ENCODE assay signal across 10 mouse cellular contexts in the genomic region with DNA sequence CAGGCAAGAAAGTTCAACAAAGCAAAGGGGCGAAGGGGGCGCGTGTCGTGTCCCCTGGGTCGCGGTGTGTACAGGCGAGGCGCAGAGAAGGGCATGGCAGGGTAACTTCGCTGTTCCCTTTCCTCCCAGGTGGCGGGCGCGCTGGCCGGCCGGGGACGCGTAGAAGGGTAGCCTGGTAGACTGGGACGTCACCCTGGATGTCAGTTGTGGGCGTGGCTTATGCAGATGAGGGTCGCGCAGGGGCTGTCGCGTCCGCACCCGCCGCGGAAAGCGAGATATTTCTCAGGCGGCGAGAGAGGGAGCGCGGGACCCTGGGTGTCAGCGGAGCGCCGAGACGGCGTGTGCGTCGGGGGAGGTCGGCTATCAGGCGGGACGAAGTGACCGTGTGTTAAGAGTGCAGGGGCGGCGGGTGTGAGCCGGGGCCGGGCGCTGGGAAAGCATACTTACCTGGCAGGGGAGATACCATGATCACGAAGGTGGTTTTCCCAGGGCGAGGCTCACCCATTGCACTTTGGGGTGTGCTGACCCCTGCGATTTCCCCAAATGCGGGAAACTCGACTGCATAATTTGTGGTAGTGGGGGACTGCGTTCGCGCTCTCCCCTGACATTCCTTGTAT. TPM values are rescaled to one million over a fixed set of nuclear protein-coding genes. Genes with fewer than 3 reads are reported as not detected.
DNase-seq lines count a peak whose midpoint lies in the region; ATAC-seq and TF ChIP-seq lines count a peak whose summit lies in the region.
"Not testable (repeated sequence)": the region's sequence is repeated elsewhere in the genome, so short reads cannot be mapped to it uniquely, and the experiment has no call there.
"Had no signal": no experiment of that assay in that cellular context is flagged by ENCODE, and none has a peak within 500 bp of the region (broad histone marks: within the 10 kb centered on the region; RNA-seq: fewer than 3 reads in every experiment).

No protein-coding gene starts in this region.

- H3K9ac ChIP-seq in forebrain, embryonic 12.5 days: not testable (repeated sequence)
- H3K9ac ChIP-seq in heart, embryonic 15.5 days: peak overlapping the region; percentile 57
- peak overlapping the region; percentile 37 for H3K9ac ChIP-seq in intestine, embryonic 16.5 days (ENCODE audit: low read depth, low read length)
- H3K9ac ChIP-seq in liver, adult 2 months (ENCODE audit: low read depth, low read length): peak overlapping the region; percentile 85
- peak overlapping the region; percentile 63 for H3K9ac ChIP-seq in neural tube, embryonic 13.5 days

- not testable (repeated sequence) for H3K9me3 ChIP-seq in forebrain, embryonic 12.5 days; heart, embryonic 15.5 days (replicated peaks); intestine, embryonic 16.5 days (ENCODE audit: control insufficient read depth, low read length); megakaryocyte, embryonic 14.5 days; neural tube, embryonic 13.5 days

- not testable (repeated sequence) for H3K27me3 ChIP-seq in cerebellum, adult 2 months (ENCODE audit: control insufficient read depth, insufficient read depth, low read length); heart, embryonic 15.5 days; intestine, embryonic 16.5 days (replicated peaks; ENCODE audit: control insufficient read depth, insufficient read depth, low read length); liver, adult 2 months (ENCODE audit: control insufficient read depth, insufficient read depth, low read length)
- peaks cover 17% of the 10 kb centered on the region for H3K27me3 ChIP-seq in forebrain, embryonic 12.5 days
- peaks cover 14% of the 10 kb centered on the region for H3K27me3 ChIP-seq in megakaryocyte, embryonic 14.5 days (replicated peaks)
- peaks cover 20% of the 10 kb centered on the region for H3K27me3 ChIP-seq in neural tube, embryonic 13.5 days

- WGBS in cerebellum, adult 2 months: 0% methylated on average over 3 of the region's 55 CpGs
- WGBS in forebrain, embryonic 12.5 days: 0% methylated on average over 6 of the region's 55 CpGs
- WGBS in heart, embryonic 15.5 days: 0% methylated on average over 6 of the region's 55 CpGs
- WGBS in intestine, embryonic 16.5 days: no CpG with 5 or more reads among the region's 55 CpGs
- WGBS in liver, adult 2 months: 6% methylated on average over 3 of the region's 55 CpGs
- 0% methylated on average over 1 of the region's 55 CpGs for WGBS in neural tube, embryonic 13.5 days

- peak overlapping the region; percentile 86 for H3K4me3 ChIP-seq in cerebellum, adult 2 months (replicated peaks; ENCODE audit: insufficient read depth, low read depth, low read length)
- H3K4me3 ChIP-seq in forebrain, embryonic 12.5 days (replicated peaks): peak overlapping the region; percentile 34
- H3K4me3 ChIP-seq in heart, embryonic 15.5 days: peak overlapping the region; percentile 39
- H3K4me3 ChIP-seq in intestine, embryonic 16.5 days (ENCODE audit: low read length): peak overlapping the region; percentile 39
- H3K4me3 ChIP-seq in liver, adult 2 months (ENCODE audit: insufficient read depth, low read depth, low read length): peak overlapping the region; percentile 72; the same call in 1 of the 2 replicates
- H3K4me3 ChIP-seq in megakaryocyte, embryonic 14.5 days (replicated peaks): peak overlapping the region; percentile 90
- H3K4me3 ChIP-seq in neural tube, embryonic 13.5 days: peak overlapping the region; percentile 33

- not testable (repeated sequence) for TF ChIP-seq POLR2A in cerebellum, adult 2 months (IDR thresholded peaks at IDR 0.05; ENCODE audit: borderline replicate concordance, insufficient read depth, low read length); liver, adult 2 months (IDR thresholded peaks at IDR 0.05; ENCODE audit: extremely low read depth, insufficient read depth, low read length)

- not testable (repeated sequence) for H3K36me3 ChIP-seq in forebrain, embryonic 12.5 days (replicated peaks); heart, embryonic 15.5 days; intestine, embryonic 16.5 days (ENCODE audit: control insufficient read depth, insufficient read depth, low read length); liver, adult 2 months (ENCODE audit: control insufficient read depth, insufficient read depth, low read length); megakaryocyte, embryonic 14.5 days (replicated peaks; ENCODE audit: low read length); neural tube, embryonic 13.5 days

- peak; percentile 88 for ATAC-seq in forebrain, embryonic 12.5 days (ENCODE audit: low FRiP score)
- peak; percentile 84 for ATAC-seq in heart, embryonic 15.5 days (replicated peaks; ENCODE audit: insufficient number of reproducible peaks, insufficient read depth, low FRiP score, low read depth)
- peak; percentile 83 for ATAC-seq in intestine, embryonic 16.5 days
- ATAC-seq in neural tube, embryonic 13.5 days (ENCODE audit: low read depth): peak; percentile 87

- H3K4me1 ChIP-seq in cerebellum, adult 2 months (ENCODE audit: control insufficient read depth, insufficient read depth, low read length); forebrain, embryonic 12.5 days; intestine, embryonic 16.5 days (ENCODE audit: control insufficient read depth, insufficient read depth, low read length); liver, adult 2 months (ENCODE audit: control insufficient read depth, insufficient read depth, low read length); neural tube, embryonic 13.5 days (replicated peaks): not testable (repeated sequence)
- peaks cover 18% of the 10 kb centered on the region for H3K4me1 ChIP-seq in heart, embryonic 15.5 days (replicated peaks)
- H3K4me1 ChIP-seq in megakaryocyte, embryonic 14.5 days: peaks cover 14% of the 10 kb centered on the region; the same call in 1 of the 2 replicates

- H3K79me2 ChIP-seq in liver, adult 2 months (ENCODE audit: control insufficient read depth, insufficient read depth, low read length): not testable (repeated sequence)

- H3K4me2 ChIP-seq in forebrain, embryonic 12.5 days: peak overlapping the region; percentile 56
- H3K4me2 ChIP-seq in heart, embryonic 15.5 days: peak overlapping the region; percentile 67
- H3K4me2 ChIP-seq in intestine, embryonic 16.5 days (ENCODE audit: low read depth, low read length): peak overlapping the region; percentile 47
- H3K4me2 ChIP-seq in neural tube, embryonic 13.5 days: peak overlapping the region; percentile 56

- DNase-seq in cerebellum, adult 2 months; liver, adult 2 months (ENCODE audit: extremely low read depth, low read depth, low spot score): not testable (repeated sequence)

- peak overlapping the region; percentile 87 for H3K27ac ChIP-seq in cerebellum, adult 2 months (ENCODE audit: insufficient read depth, low read length)
- H3K27ac ChIP-seq in forebrain, embryonic 12.5 days: peak overlapping the region; percentile 91
- H3K27ac ChIP-seq in heart, embryonic 15.5 days: peak overlapping the region; percentile 91
- H3K27ac ChIP-seq in intestine, embryonic 16.5 days (ENCODE audit: low read length): peak overlapping the region; percentile 75
- peak overlapping the region; percentile 97 for H3K27ac ChIP-seq in liver, adult 2 months (replicated peaks; ENCODE audit: insufficient read depth, low read depth, low read length)
- peak overlapping the region; percentile 91 for H3K27ac ChIP-seq in neural tube, embryonic 13.5 days (replicated peaks)

- TF ChIP-seq CTCF in cerebellum, adult 2 months (IDR thresholded peaks at IDR 0.05; ENCODE audit: borderline replicate concordance, insufficient read depth, low read depth, low read length); liver, adult 2 months (IDR thresholded peaks at IDR 0.05; ENCODE audit: low read depth, low read length): not testable (repeated sequence)

RNA-seq across cellular contexts. Expression of gene BC107364, which starts 36.3 kb away (rescaled TPM):
- not detected in 2 replicates for polyA plus RNA-seq in cerebellum, adult 2 months (2012; rRNA removed)
- not detected in 2 replicates for polyA plus RNA-seq in forebrain, embryonic 12.5 days (2016; fragmentation: Nextera tagmentation; extraction: Ambion mirVana)
- 0.53 and 1.0 TPM in 2 replicates for polyA plus RNA-seq in heart, embryonic 15.5 days (2015; fragmentation: Nextera tagmentation; extraction: Ambion mirVana)
- polyA plus RNA-seq in intestine, embryonic 16.5 days (2015; fragmentation: Nextera tagmentation; extraction: Ambion mirVana): 0.12 and 0.21 TPM in 2 replicates
- total RNA-seq in liver, adult 2 months (2014; rRNA removed): not detected in 2 replicates
- not detected in 2 replicates for polyA plus RNA-seq in liver, adult 2 months (2012; rRNA removed)
- polyA plus RNA-seq in megakaryocyte, embryonic 14.5 days (2012; ENCODE audit: insufficient read depth, low replicate concordance): not detected in 2 replicates
- not detected in 2 replicates for polyA plus RNA-seq in neural tube, embryonic 13.5 days (2015; fragmentation: Nextera tagmentation; extraction: Ambion mirVana)
- total RNA-seq: ES-E14; gastrocnemius, postnatal 25 days; layer of hippocampus, postnatal 10 days had no signal

RNA-seq across cellular contexts. Expression of gene Hfe2, which starts 36.6 kb away (rescaled TPM):
- polyA plus RNA-seq in cerebellum, adult 2 months (2012; rRNA removed): 0.21 and 0.41 TPM in 2 replicates
- 0.54 and 0.84 TPM in 2 replicates for polyA plus RNA-seq in forebrain, embryonic 12.5 days (2016; fragmentation: Nextera tagmentation; extraction: Ambion mirVana)
- polyA plus RNA-seq in heart, embryonic 15.5 days (2015; fragmentation: Nextera tagmentation; extraction: Ambion mirVana): 7.9 and 8.0 TPM in 2 replicates
- polyA plus RNA-seq in intestine, embryonic 16.5 days (2015; fragmentation: Nextera tagmentation; extraction: Ambion mirVana): 0.15 and 0.37 TPM in 2 replicates
- total RNA-seq in liver, adult 2 months (2014; rRNA removed): 29.6 and 36.4 TPM in 2 replicates
- polyA plus RNA-seq in liver, adult 2 months (2012; rRNA removed): 93.8 and 98.4 TPM in 2 replicates
- polyA plus RNA-seq in megakaryocyte, embryonic 14.5 days (2012; ENCODE audit: insufficient read depth, low replicate concordance): 21.2 and 30.0 TPM in 2 replicates
- 1.0 and 1.4 TPM in 2 replicates for polyA plus RNA-seq in neural tube, embryonic 13.5 days (2015; fragmentation: Nextera tagmentation; extraction: Ambion mirVana)

Comparison
In these comparisons a context has a peak if more than half of its experiments do, and no peak if none do; other contexts are left out.
1. H3K4me3 ChIP-seq: peak in every context shown above with its lines; median percentile 90 in megakaryocyte, embryonic 14.5 days; 86 in cerebellum, adult 2 months; 72 in liver, adult 2 months; 39 in heart, embryonic 15.5 days; 39 in intestine, embryonic 16.5 days; 34 in forebrain, embryonic 12.5 days; 33 in neural tube, embryonic 13.5 days.